Mouse (Mus musculus): ENCODE measurements at regions not wholly inside any gene's neighbourhood (a gene's known extent, or its start where the extent isn't known, plus 50 kb on each side); places are given as distances from the start of the nearest gene placed in this dataset.

GRCm38 (mm10) chr14:36310324-36310723, 215.6 kb downstream of the 4930474N05Rik start:
- no peak for TF ChIP-seq CTCF (IDR thresholded peaks at IDR 0.05; ENCODE audit: extremely low read depth, insufficient read depth, insufficient read length, insufficient replicate concordance)
- no peak for TF ChIP-seq POLR2A (IDR thresholded peaks at IDR 0.05; ENCODE audit: low read depth, low read length)
